Mouse (Mus musculus): ENCODE results near the gene Tbc1d9.

GRCm38 (mm10) chr8:83224754-83225416 is 59.7 kb downstream of the Tbc1d9 start:
- TF ChIP-seq CTCF (IDR thresholded peaks at IDR 0.05; ENCODE audit: low read depth) (no peak), EP300 (IDR thresholded peaks at IDR 0.05; ENCODE audit: low read depth) (no peak)

All from heart, postnatal 0 days (tissue).